Mouse (Mus musculus) stomach, postnatal 0 days (tissue): ENCODE data around the gene Ptprk.

ENCODE experiments used
- CTCF ChIP-seq: IDR thresholded peaks from 2 replicates; pipeline ENCODE4 v1.5.1; 2016; ENCODE audit warnings: antibody characterized with exemption, low read depth, mild to moderate bottlenecking, moderate library complexity
- EP300 ChIP-seq: optimal IDR thresholded peaks from 2 replicates; pipeline ENCODE3; 2016; ENCODE audit warnings: antibody characterized with exemption

GRCm38 (mm10) chr10:28304292-28304875 lies 229.8 kb downstream of the Ptprk start:
- TF ChIP-seq CTCF (no peak), EP300 (no peak)
